Mouse (Mus musculus): Measurements from ENCODE around the gene Anks1b. TPM values are rescaled to one million over a fixed set of nuclear protein-coding genes. Genes with fewer than 3 reads are reported as not detected.

The Anks1b gene
- polyA plus RNA-seq, 1 experiment from 2014 or later: 1.8 TPM

DNA sequence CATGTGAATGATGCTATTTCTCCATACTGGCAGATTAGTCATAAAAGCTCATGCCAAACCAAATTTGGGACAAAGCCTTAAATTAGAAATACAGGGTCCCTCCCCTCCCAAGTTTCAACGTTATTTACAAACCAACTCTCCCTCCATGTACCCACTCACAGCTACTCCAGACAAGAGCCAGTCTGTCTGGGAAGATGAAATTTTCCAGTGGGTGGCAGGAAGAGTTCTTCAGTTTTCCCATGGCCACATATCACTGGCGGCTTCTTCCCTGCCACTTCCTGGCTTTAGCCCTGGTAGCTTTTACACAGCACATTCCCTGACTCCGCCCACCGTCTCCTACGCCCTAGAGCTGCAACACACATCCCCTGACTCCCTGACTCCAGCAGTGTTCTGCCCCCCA, 961.0 kb downstream of the Anks1b start:
- H3K27ac ChIP-seq (replicated peaks): no peak overlapping the region
- no peak for ATAC-seq (ENCODE audit: low FRiP score, low TSS enrichment)

GRCm38 (mm10) chr10:90835195-90835594, 961.9 kb downstream of the Anks1b start:
- H3K4me3 ChIP-seq (ENCODE audit: low read depth, low read length): no peak overlapping the region
- H3K4me1 ChIP-seq (replicated peaks; ENCODE audit: control insufficient read depth, insufficient read depth): no peaks in the 10 kb centered on the region
- no peak overlapping the region for H3K9ac ChIP-seq (ENCODE audit: low read length)
- no peaks in the 10 kb centered on the region for H3K9me3 ChIP-seq (ENCODE audit: control insufficient read depth, low read length)
- H3K27ac ChIP-seq (replicated peaks): no peak overlapping the region
- DNase-seq (ENCODE audit: low spot score) (no peak), ATAC-seq (ENCODE audit: low FRiP score, low TSS enrichment) (no peak)
- H3K27me3 ChIP-seq (ENCODE audit: control insufficient read depth, insufficient read depth, low read length): peaks cover 5% of the 10 kb centered on the region; the same call in 1 of the 2 replicates
- no peaks in the 10 kb centered on the region for H3K36me3 ChIP-seq (ENCODE audit: control insufficient read depth, insufficient read depth, low read length)
- no peak for TF ChIP-seq CTCF (IDR thresholded peaks at IDR 0.05; ENCODE audit: low read depth)
- no peak for TF ChIP-seq EP300 (optimal IDR thresholded peaks at IDR 0.05)
- no peak overlapping the region for H3K4me2 ChIP-seq (replicated peaks; ENCODE audit: low read depth)

More for the DNA sequence above, 961.0 kb downstream of the Anks1b start:
- Histone ChIP-seq H3K4me3 (ENCODE audit: low read depth, low read length) (no peak overlapping the region), H3K4me1 (replicated peaks; ENCODE audit: control insufficient read depth, insufficient read depth) (no peaks in the 10 kb centered on the region), H3K4me2 (replicated peaks; ENCODE audit: low read depth) (no peak overlapping the region), H3K27me3 (ENCODE audit: control insufficient read depth, insufficient read depth, low read length) (peaks cover 11% of the 10 kb centered on the region; the same call in 1 of the 2 replicates), H3K36me3 (ENCODE audit: control insufficient read depth, insufficient read depth, low read length) (no peaks in the 10 kb centered on the region), H3K9ac (ENCODE audit: low read length) (no peak overlapping the region), H3K9me3 (ENCODE audit: control insufficient read depth, low read length) (no peaks in the 10 kb centered on the region)
- WGBS: 41% methylated on average over 5 of the region's 5 CpGs
- no peak for DNase-seq (ENCODE audit: low spot score)
- TF ChIP-seq EP300 (optimal IDR thresholded peaks at IDR 0.05): no peak
- TF ChIP-seq CTCF (IDR thresholded peaks at IDR 0.05; ENCODE audit: low read depth): no peak

DNA sequence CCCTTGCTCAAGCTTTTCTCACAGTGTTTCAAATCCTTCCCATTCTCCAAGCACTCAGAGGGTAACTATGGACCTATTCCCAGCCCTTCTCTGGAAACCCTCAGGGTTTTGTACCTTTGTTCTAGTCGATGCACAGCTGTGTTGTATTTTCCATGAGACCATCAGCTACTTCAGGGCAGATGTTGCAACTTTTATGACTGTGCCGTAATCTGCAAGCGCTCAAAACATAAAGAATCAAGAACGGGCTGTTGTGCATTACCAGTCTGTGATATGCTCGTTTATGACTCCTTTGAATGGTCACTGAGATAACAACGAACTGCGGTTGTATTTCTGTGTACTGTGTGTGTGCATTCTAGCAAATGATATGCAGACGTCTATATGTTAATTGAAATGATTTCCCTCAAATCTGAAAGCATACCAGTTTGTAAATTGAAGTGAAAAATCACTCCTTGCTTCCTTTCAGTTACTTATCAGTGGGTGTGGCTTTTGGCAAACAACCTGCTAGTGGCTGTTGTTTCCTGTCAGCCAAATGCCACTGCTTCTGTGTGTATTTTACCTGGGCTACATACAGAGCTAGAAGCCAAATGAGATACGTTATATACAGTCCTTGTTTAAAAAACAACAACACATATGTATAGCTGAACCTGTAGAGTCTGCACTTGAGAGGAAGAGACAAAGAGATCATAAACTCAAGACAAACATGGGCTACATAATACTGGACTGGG, 966.5 kb downstream of the Anks1b start:
- H3K27ac ChIP-seq (replicated peaks): no peak overlapping the region
- no peaks in the 10 kb centered on the region for H3K4me1 ChIP-seq (replicated peaks; ENCODE audit: control insufficient read depth, insufficient read depth)
- H3K27me3 ChIP-seq (ENCODE audit: control insufficient read depth, insufficient read depth, low read length): no peaks in the 10 kb centered on the region
- no peaks in the 10 kb centered on the region for H3K9me3 ChIP-seq (ENCODE audit: control insufficient read depth, low read length)
- TF ChIP-seq CTCF (IDR thresholded peaks at IDR 0.05; ENCODE audit: low read depth): no peak
- no peak for TF ChIP-seq EP300 (optimal IDR thresholded peaks at IDR 0.05)
- H3K36me3 ChIP-seq (ENCODE audit: control insufficient read depth, insufficient read depth, low read length): no peaks in the 10 kb centered on the region
- WGBS: 77% methylated on average over 9 of the region's 9 CpGs
- no peak overlapping the region for H3K4me3 ChIP-seq (ENCODE audit: low read depth, low read length)
- DNase-seq (ENCODE audit: low spot score): no peak
- no peak for ATAC-seq (ENCODE audit: low FRiP score, low TSS enrichment)
- H3K9ac ChIP-seq (ENCODE audit: low read length): no peak overlapping the region
- H3K4me2 ChIP-seq (replicated peaks; ENCODE audit: low read depth): no peak overlapping the region

DNA sequence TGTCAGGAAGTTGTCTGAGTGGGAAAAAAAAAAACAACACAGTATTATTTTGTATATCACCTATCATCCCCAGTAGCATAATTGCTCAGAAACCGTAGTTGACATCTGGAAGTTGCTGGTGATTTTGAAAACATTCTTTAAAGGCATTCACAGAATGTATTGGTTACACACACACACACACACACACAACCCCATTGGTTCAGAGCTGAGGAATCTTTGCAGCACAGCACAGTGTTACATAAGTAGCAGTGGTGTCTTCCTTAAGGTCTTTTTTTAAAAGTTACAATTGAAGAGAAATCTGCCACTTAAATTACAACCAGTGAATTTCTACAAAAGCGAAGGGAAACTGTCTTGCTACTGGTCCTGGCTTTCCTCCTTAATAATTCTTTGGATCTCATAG, 969.1 kb downstream of the Anks1b start:
- no peak for TF ChIP-seq CTCF (IDR thresholded peaks at IDR 0.05; ENCODE audit: low read depth)
- no peak for TF ChIP-seq EP300 (optimal IDR thresholded peaks at IDR 0.05)
- Histone ChIP-seq H3K4me2 (replicated peaks; ENCODE audit: low read depth) (no peak overlapping the region), H3K9me3 (ENCODE audit: control insufficient read depth, low read length) (no peaks in the 10 kb centered on the region), H3K4me1 (replicated peaks; ENCODE audit: control insufficient read depth, insufficient read depth) (no peaks in the 10 kb centered on the region), H3K4me3 (ENCODE audit: low read depth, low read length) (no peak overlapping the region), H3K9ac (ENCODE audit: low read length) (no peak overlapping the region), H3K36me3 (ENCODE audit: control insufficient read depth, insufficient read depth, low read length) (no peaks in the 10 kb centered on the region), H3K27ac (replicated peaks) (no peak overlapping the region), H3K27me3 (ENCODE audit: control insufficient read depth, insufficient read depth, low read length) (no peaks in the 10 kb centered on the region)
- DNase-seq (ENCODE audit: low spot score) (no peak), ATAC-seq (ENCODE audit: low FRiP score, low TSS enrichment) (no peak)
- 79% methylated on average over 2 of the region's 2 CpGs for WGBS

GRCm38 (mm10) chr10:90851077-90851476, 977.8 kb downstream of the Anks1b start:
- Histone ChIP-seq H3K36me3 (ENCODE audit: control insufficient read depth, insufficient read depth, low read length) (no peaks in the 10 kb centered on the region), H3K9me3 (ENCODE audit: control insufficient read depth, low read length) (no peaks in the 10 kb centered on the region), H3K27ac (replicated peaks) (no peak overlapping the region), H3K27me3 (ENCODE audit: control insufficient read depth, insufficient read depth, low read length) (no peaks in the 10 kb centered on the region), H3K4me1 (replicated peaks; ENCODE audit: control insufficient read depth, insufficient read depth) (no peaks in the 10 kb centered on the region), H3K4me2 (replicated peaks; ENCODE audit: low read depth) (no peak overlapping the region), H3K4me3 (ENCODE audit: low read depth, low read length) (no peak overlapping the region), H3K9ac (ENCODE audit: low read length) (no peak overlapping the region)
- no peak for DNase-seq (ENCODE audit: low spot score)
- ATAC-seq (ENCODE audit: low FRiP score, low TSS enrichment): no peak
- TF ChIP-seq CTCF (IDR thresholded peaks at IDR 0.05; ENCODE audit: low read depth): no peak
- no peak for TF ChIP-seq EP300 (optimal IDR thresholded peaks at IDR 0.05)
- WGBS: 86% methylated on average over 6 of the region's 6 CpGs

- H3K4me3 ChIP-seq (ENCODE audit: low read depth, low read length): no peak overlapping the region
- TF ChIP-seq EP300 (optimal IDR thresholded peaks at IDR 0.05): no peak
- TF ChIP-seq CTCF (IDR thresholded peaks at IDR 0.05; ENCODE audit: low read depth): no peak
- ATAC-seq (ENCODE audit: low FRiP score, low TSS enrichment) (no peak), DNase-seq (ENCODE audit: low spot score) (no peak)
- no peaks in the 10 kb centered on the region for H3K36me3 ChIP-seq (ENCODE audit: control insufficient read depth, insufficient read depth, low read length)
- H3K27ac ChIP-seq (replicated peaks): no peak overlapping the region
- no peak overlapping the region for H3K4me2 ChIP-seq (replicated peaks; ENCODE audit: low read depth)
- no peaks in the 10 kb centered on the region for H3K27me3 ChIP-seq (ENCODE audit: control insufficient read depth, insufficient read depth, low read length)
- H3K4me1 ChIP-seq (replicated peaks; ENCODE audit: control insufficient read depth, insufficient read depth): no peaks in the 10 kb centered on the region
- H3K9ac ChIP-seq (ENCODE audit: low read length): no peak overlapping the region
- 47% methylated on average over 11 of the region's 11 CpGs for WGBS
- no peaks in the 10 kb centered on the region for H3K9me3 ChIP-seq (ENCODE audit: control insufficient read depth, low read length)
Observed at GRCm38 (mm10) chr10:90851999-90852398, 978.7 kb downstream of the Anks1b start.
